Mouse (Mus musculus) testis, adult 2 months (tissue): Measurements from ENCODE around the gene Wdr77.

Experiments used
- CTCF ChIP-seq: fragments of 200-500 bp; IDR thresholded peaks from 2 replicates; pipeline ENCODE4 v1.5.1; 2012; ENCODE audit warnings: low read depth, mild to moderate bottlenecking, inconsistent platforms, low read length, moderate library complexity; ENCODE audit not compliant: control insufficient read depth, insufficient read depth, insufficient replicate concordance
- POLR2A ChIP-seq: fragments of 200-500 bp; IDR thresholded peaks from 2 replicates; pipeline ENCODE4 v1.6.1; 2012; ENCODE audit warnings: low read depth, mild to moderate bottlenecking, inconsistent platforms, low read length, moderate library complexity; ENCODE audit not compliant: control insufficient read depth

- TF ChIP-seq POLR2A (no peak), CTCF (no peak)
Observed at GRCm38 (mm10) chr3:105960700-105961099, 1.5 kb downstream of the Wdr77 start.
